ENCODE assay signal across 21 mouse cellular contexts in genomic region chr12:83517580-83517979, GRCm38 (mm10).
"Had no signal": no experiment of that assay in that cellular context is flagged by ENCODE, and none has a peak within 500 bp of the region (broad histone marks: within the 10 kb centered on the region; RNA-seq: fewer than 3 reads in every experiment).

No protein-coding gene starts in this region.

- H3K36me3 ChIP-seq: intestine, embryonic 15.5 days; liver, embryonic 13.5 days; midbrain, embryonic 10.5 days; midbrain, embryonic 13.5 days; neural tube, embryonic 13.5 days had no signal

- H3K27ac ChIP-seq: intestine, embryonic 15.5 days; kidney, postnatal 0 days; layer of hippocampus, adult 2 months; left cerebral cortex, adult 2 months; liver, embryonic 13.5 days; midbrain, embryonic 10.5 days; midbrain, embryonic 13.5 days; neural tube, embryonic 13.5 days had no signal

- DNase-seq: kidney, adult 18-20 months; kidney, adult 9 months; kidney, postnatal 25 days; layer of hippocampus, adult 9-11 months; layer of hippocampus, postnatal 36 days; liver, embryonic 13.5 days; lung, adult 2 months; lung, postnatal 14 days; lung, postnatal 4 days; thymus, adult 2 months; thymus, postnatal 14 days; thymus, postnatal 4 days had no signal

- H3K4me3 ChIP-seq: intestine, embryonic 15.5 days; layer of hippocampus, adult 2 months; left cerebral cortex, adult 2 months; liver, embryonic 13.5 days; midbrain, embryonic 10.5 days; midbrain, embryonic 13.5 days; myocyte; neural tube, embryonic 13.5 days had no signal

- H3K9me3 ChIP-seq: intestine, embryonic 15.5 days; liver, embryonic 13.5 days; midbrain, embryonic 10.5 days; midbrain, embryonic 13.5 days; neural tube, embryonic 13.5 days had no signal

- H3K9ac ChIP-seq: intestine, embryonic 15.5 days; liver, embryonic 13.5 days; midbrain, embryonic 13.5 days; neural tube, embryonic 13.5 days had no signal

- ATAC-seq: intestine, embryonic 15.5 days; midbrain, embryonic 13.5 days; midbrain, embryonic 16.5 days had no signal

- H3K27me3 ChIP-seq: intestine, embryonic 15.5 days; midbrain, embryonic 13.5 days; neural tube, embryonic 13.5 days had no signal
